Mouse (Mus musculus) heart, adult 18-20 months (tissue): ENCODE results near the gene Fbxl4. TPM values are rescaled to one million over a fixed set of nuclear protein-coding genes. Genes with fewer than 3 reads are reported as not detected.
A peak's percentile ranks its signal among the peaks of the same experiment; 100 is the strongest.
"Not testable (repeated sequence)": the region's sequence is repeated elsewhere in the genome, so short reads cannot be mapped to it uniquely, and the experiment has no call there.

Experiments used
- DNase-seq, 2 experiments: peaks; one replicate each; pipeline ENCODE4 v3.0.0; 2021 to 2022; ENCODE audit warnings: mixed read lengths in 1 of 2
- long read RNA-seq, 2 experiments: library from polyadenylated mRNA; stranded (forward); transcript quantifications; one replicate each; pipeline ENCODE4 v2.0.0; 2021
- total RNA-seq, 2 experiments: library from RNA; stranded (reverse); gene quantifications; 2 replicates each; pipeline ENCODE4 v1.2.3; 2021

The Fbxl4 gene
- 10 to 100 TPM in 1 of 2 experiments, 1 to 10 TPM in 1; 9.8 to 10.9 TPM for total RNA-seq
- long read RNA-seq, experiment 1, transcript Fbxl4-201 (9 exons, 2,546 nt), result major isoform, 16 of 18 reads
- long read RNA-seq, experiment 1, partial matches to known transcripts, result 0 of 18 reads
- long read RNA-seq, experiment 1, other reads (novel, unspliced or antisense), result 2 of 18 reads
- long read RNA-seq, experiment 2, partial matches to known transcripts, result 0 of 4 reads
- long read RNA-seq, experiment 2, other reads (novel, unspliced or antisense), result 2 of 4 reads

DNA sequence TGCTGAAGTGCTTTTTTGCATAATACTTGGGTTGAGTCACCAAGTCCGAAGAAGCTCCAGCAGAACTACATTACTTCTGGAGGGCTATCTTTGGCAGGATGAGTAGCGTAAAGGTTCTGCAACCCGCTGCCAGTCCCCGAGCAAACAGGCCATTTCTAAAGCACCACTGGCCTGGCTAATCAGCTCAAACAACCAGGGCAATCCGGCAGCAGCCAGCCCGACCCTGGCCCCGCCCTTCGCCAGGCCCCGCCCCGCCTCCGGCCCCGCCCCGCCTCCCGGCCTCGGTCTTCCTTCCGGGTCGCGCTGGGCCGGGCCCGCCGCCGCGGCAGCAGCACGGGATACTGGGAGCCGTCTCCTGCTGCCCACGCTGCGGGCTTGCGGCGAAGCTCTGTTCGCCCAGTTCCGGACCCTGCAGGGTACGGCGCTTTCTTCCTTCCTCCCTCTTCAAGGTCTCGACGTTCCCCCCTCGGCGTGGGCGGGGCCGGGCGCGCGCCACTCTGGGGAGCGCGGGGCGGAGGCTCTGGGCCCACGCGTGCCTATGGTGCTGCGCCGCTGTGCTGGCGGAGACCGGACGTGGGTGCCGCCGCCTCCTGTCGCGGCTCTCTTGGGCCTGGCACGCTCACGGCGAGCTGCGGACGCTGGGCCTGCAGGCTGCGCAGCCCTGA lies at the start of gene Fbxl4:
Gene Fbxl4 (plus strand): TSS at position 278 of the 665 bp plus-strand sequence.
- peak; percentile 85 to 91 for DNase-seq

DNA sequence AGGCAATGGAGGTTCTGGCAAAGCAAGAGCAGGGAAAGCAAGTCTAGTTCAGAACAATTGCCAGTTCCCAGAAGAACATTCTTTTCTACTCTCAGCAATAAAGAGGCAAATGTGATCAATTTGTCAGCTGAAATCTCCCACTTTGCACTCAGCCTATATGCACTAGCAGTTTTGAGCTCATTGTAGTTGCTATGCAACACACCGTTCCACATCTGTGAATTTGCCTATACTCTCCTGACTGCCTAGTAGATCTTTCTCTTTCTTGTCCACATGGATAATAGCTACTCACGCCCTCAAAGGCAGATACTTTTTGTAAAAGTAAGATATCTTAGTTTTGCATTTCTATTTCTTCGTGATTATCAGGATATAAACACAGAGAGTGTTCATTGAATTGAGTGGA lies 42.8 kb upstream of the Fbxl4 start:
- DNase-seq, result no peak

GRCm38 (mm10) chr4:22342816-22343573 lies 14.3 kb upstream of the Fbxl4 start:
- DNase-seq, result no peak

- DNase-seq, result not testable (repeated sequence)
Observed at GRCm38 (mm10) chr4:22349086-22349485, 8.3 kb upstream of the Fbxl4 start.

- DNase-seq, result no peak
Observed at GRCm38 (mm10) chr4:22357931-22358300, 573 bp downstream of the Fbxl4 start.

DNA sequence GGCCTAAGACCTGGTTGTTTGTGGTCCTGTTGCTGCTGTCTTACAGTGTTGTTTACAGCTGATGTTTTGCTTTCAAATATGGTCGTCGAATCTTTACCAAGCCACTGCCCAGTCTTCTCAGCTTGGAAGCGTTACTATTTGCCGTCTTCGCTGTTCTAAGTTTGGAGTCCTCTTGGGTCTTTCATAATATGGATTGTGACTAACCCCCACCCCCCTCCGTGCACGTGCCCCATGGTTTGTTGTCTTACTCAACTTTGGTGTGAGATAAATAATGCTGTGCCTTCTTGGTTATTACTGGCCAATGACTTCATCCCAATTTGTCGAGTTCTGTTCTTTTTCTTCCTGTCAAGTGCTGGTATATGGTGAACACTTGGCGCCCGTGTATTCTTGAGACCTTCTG lies 1.1 kb downstream of the Fbxl4 start:
- DNase-seq, result peak; percentile 8 to 13

GRCm38 (mm10) chr4:22367368-22367767 lies 10.0 kb downstream of the Fbxl4 start:
- no peak for DNase-seq

DNA sequence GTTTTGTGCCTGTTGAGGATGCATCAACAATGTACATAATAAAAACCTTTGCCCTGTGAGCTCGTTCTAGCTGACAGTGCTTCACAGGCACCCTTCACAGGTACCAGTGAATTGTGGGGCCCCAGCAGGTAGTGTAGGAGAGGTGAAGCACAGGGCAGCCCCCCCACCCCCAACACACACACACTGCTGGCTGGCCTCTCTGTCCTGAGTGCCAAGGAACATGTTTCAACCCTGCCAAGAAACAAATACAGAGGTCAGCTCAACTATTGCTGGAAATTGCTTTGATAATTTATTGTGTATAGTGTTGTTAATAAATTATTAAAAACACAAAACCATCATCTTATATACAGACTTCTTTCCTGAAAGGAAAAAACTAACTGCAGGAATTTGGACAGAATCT lies 21.2 kb downstream of the Fbxl4 start:
- peak in 1 of 2 experiments; percentile 25 for DNase-seq

DNA sequence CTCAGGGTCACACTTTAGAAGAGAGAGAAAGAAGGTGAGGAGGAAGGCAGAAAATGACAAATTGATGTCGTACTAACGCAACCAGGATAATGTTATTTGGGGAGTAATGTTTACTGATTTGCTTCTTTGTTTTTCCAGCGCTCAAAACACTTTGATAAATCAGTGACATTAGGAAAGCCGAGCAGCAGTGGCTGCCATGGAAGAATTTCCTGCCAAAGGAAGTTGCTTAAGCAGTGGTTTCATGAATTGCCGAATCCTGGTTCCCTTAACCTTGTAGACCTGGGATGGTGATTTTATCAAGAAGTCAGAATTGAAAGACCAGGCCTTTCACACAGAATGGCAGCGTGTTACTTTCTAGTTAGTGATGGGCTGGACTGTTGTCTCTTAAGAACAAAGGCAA lies 23.3 kb downstream of the Fbxl4 start:
- DNase-seq, result peak in 1 of 2 experiments; percentile 27

GRCm38 (mm10) chr4:22383528-22384265 lies 26.4 kb downstream of the Fbxl4 start:
- DNase-seq, result no peak

GRCm38 (mm10) chr4:22390045-22390444 lies 32.7 kb downstream of the Fbxl4 start:
- no peak for DNase-seq

- no peak for DNase-seq
Observed at GRCm38 (mm10) chr4:22392777-22393473, 35.6 kb downstream of the Fbxl4 start.

GRCm38 (mm10) chr4:22395404-22395803 lies 38.1 kb downstream of the Fbxl4 start:
- DNase-seq, result no peak

- DNase-seq, result no peak
Observed at GRCm38 (mm10) chr4:22396484-22397000, 39.2 kb downstream of the Fbxl4 start.

- no peak for DNase-seq
Observed at GRCm38 (mm10) chr4:22397003-22397402, 39.7 kb downstream of the Fbxl4 start.

GRCm38 (mm10) chr4:22402032-22402431 lies 44.7 kb downstream of the Fbxl4 start:
- peak in 1 of 2 experiments; percentile 21 for DNase-seq

GRCm38 (mm10) chr4:22402930-22403329 lies 45.6 kb downstream of the Fbxl4 start:
- DNase-seq, result no peak

DNA sequence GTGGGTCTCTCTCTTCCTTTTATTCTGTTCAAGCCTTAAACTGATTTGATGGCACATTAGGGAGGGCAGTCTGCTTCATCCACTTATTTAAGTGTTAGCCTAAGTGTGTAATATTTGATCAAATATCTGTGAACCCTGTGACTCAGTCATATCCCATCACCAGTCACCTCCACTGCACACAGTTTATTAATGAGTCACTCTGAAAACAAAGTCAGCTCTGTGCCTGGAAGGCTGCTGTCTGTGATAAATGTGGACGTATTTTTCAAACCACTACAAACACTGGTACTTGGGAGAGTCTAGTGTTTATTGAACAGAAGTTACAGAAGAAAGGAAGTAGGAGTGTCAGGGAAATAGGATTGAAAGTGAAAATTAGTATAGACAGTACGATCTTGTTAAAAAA lies 63.3 kb downstream of the Fbxl4 start:
- no peak for DNase-seq

DNA sequence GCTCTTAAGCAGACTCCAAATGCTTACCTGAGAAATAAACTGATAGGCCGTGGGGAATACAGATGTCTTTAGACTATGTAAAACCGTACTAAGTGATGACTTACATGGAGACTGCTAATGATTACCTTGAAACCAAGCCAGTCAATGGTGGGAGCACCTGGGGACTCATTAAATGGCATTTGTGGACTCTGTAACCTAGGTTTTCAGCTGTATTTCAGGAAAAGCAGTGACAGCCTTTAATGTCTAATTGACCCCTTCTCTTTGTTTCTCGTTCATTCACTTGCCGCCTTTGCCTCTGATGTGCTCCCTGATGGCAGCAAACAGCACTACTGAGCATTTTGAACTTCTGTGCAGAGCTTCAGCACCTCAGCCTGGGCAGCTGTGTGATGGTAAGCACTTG lies 65.1 kb downstream of the Fbxl4 start:
- no peak for DNase-seq

- no peak for DNase-seq
Observed at GRCm38 (mm10) chr4:22428150-22428549, 70.8 kb downstream of the Fbxl4 start.

- no peak for DNase-seq
Observed at GRCm38 (mm10) chr4:22469575-22469974, 112.2 kb downstream of the Fbxl4 start.
